Mouse (Mus musculus) embryonic fibroblast, embryonic 13.5 days (primary cell): Measurements from ENCODE around the gene Mpdz.

Experiments used
- CTCF ChIP-seq: IDR thresholded peaks from 2 replicates; pipeline ENCODE4 v1.5.1; 2011; ENCODE audit warnings: mild to moderate bottlenecking, control low read depth, low read length, moderate library complexity, borderline replicate concordance; ENCODE audit not compliant: insufficient read depth
- POLR2A ChIP-seq: IDR thresholded peaks from 2 replicates; pipeline ENCODE4 v1.6.1; 2011; ENCODE audit warnings: low read depth, mild to moderate bottlenecking, control low read depth, low read length, moderate library complexity

DNA sequence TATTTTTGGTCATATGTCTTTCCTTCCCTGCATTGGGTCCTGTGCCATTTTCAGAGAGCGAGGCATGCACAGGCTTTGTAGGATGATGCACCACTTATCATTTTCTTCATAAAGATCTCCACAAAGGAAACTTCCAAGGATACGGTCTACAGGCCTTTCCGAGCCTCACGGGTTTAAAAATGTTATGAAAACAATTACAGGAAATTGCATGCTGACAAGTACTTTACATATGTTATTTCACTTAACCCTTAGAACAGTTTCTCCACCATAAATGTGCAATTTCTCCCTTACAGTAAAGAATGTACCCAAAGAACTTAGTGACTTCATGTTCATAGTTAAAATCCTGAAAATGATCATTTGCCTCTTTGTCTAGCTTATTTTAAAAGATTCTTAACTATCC, 144.2 kb downstream of the Mpdz start:
- no peak for TF ChIP-seq CTCF
- TF ChIP-seq POLR2A, result no peak
